Mouse (Mus musculus) ES-CJ7 (cell line): ENCODE measurements around the gene Ifnar2.

ENCODE experiments used
- DNase-seq: peaks from one replicate; pipeline ENCODE4 v3.0.0; 2011; ENCODE audit warnings: low read depth, low spot score

The Ifnar2 gene

GRCm38 (mm10) chr16:91372577-91373472 lies at the start of gene Ifnar2:
Gene Ifnar2 (plus strand): TSS chr16:91372783.
- peak; percentile 61 for DNase-seq

- DNase-seq, result no peak
These were observed 45.0 kb upstream of the Ifnar2 start for GRCm38 (mm10) chr16:91327605-91328004.

GRCm38 (mm10) chr16:91328922-91329321 lies 43.7 kb upstream of the Ifnar2 start:
- no peak for DNase-seq

- DNase-seq, result no peak
These were observed 42.1 kb upstream of the Ifnar2 start for GRCm38 (mm10) chr16:91330496-91330895.

GRCm38 (mm10) chr16:91331153-91331552 lies 41.4 kb upstream of the Ifnar2 start:
- peak; percentile 52 for DNase-seq

GRCm38 (mm10) chr16:91332880-91333279 lies 39.7 kb upstream of the Ifnar2 start:
- DNase-seq, result peak; percentile 36

GRCm38 (mm10) chr16:91334190-91334893 lies 38.2 kb upstream of the Ifnar2 start:
- DNase-seq, result peak; percentile 78

GRCm38 (mm10) chr16:91336753-91337152 lies 35.8 kb upstream of the Ifnar2 start:
- DNase-seq, result no peak

- no peak for DNase-seq
These were observed 35.1 kb upstream of the Ifnar2 start for GRCm38 (mm10) chr16:91337480-91337879.

GRCm38 (mm10) chr16:91346491-91346890 lies 26.1 kb upstream of the Ifnar2 start:
- no peak for DNase-seq

- no peak for DNase-seq
These were observed 24.9 kb upstream of the Ifnar2 start for GRCm38 (mm10) chr16:91347491-91348263.

GRCm38 (mm10) chr16:91348264-91348565 lies 24.4 kb upstream of the Ifnar2 start:
- no peak for DNase-seq

- DNase-seq, result no peak
These were observed 23.8 kb upstream of the Ifnar2 start for GRCm38 (mm10) chr16:91348588-91349330.

- DNase-seq, result peak; percentile 32
These were observed 20.5 kb upstream of the Ifnar2 start for GRCm38 (mm10) chr16:91352084-91352562.

GRCm38 (mm10) chr16:91352749-91353148 lies 19.8 kb upstream of the Ifnar2 start:
- no peak for DNase-seq

GRCm38 (mm10) chr16:91353177-91353576 lies 19.4 kb upstream of the Ifnar2 start:
- no peak for DNase-seq

GRCm38 (mm10) chr16:91353638-91354037 lies 18.9 kb upstream of the Ifnar2 start:
- no peak for DNase-seq

GRCm38 (mm10) chr16:91354599-91354998 lies 18.0 kb upstream of the Ifnar2 start:
- no peak for DNase-seq

- DNase-seq, result no peak
These were observed 17.4 kb upstream of the Ifnar2 start for GRCm38 (mm10) chr16:91355160-91355559.

- DNase-seq, result no peak
These were observed 15.6 kb upstream of the Ifnar2 start for GRCm38 (mm10) chr16:91356760-91357525.

GRCm38 (mm10) chr16:91357526-91357900 lies 15.1 kb upstream of the Ifnar2 start:
- no peak for DNase-seq
